Mouse (Mus musculus) stomach, embryonic 14.5 days (tissue): ENCODE data around the gene Pak2. TPM values are rescaled to one million over a fixed set of nuclear protein-coding genes. Genes with fewer than 3 reads are reported as not detected.
A peak's percentile ranks its signal among the peaks of the same experiment; 100 is the strongest.

Experiments used
- ATAC-seq: fragments of 200-750 bp; cut with Nextera tagmentation; 2 replicates; pipeline ENCODE4 v1.8.0; 2017; ENCODE audit warnings: low read depth, moderate TSS enrichment; ENCODE audit not compliant: insufficient number of reproducible peaks, insufficient read depth, low FRiP score
- H3K27ac ChIP-seq: fragments of 300-500 bp; sonication (generic); 2 replicates; pipeline ENCODE4 v1.5.1; 2014; ENCODE audit warnings: mild to moderate bottlenecking, low read length, moderate library complexity, mixed read lengths
- H3K27me3 ChIP-seq: fragments of 300-500 bp; sonication (generic); 2 replicates; pipeline ENCODE4 v1.6.1; 2014; ENCODE audit warnings: low read length, control low read depth, mixed read lengths; ENCODE audit not compliant: control insufficient read depth, insufficient read depth
- H3K36me3 ChIP-seq: fragments of 300-500 bp; sonication (generic); 2 replicates; pipeline ENCODE4 v1.6.1; 2014; ENCODE audit warnings: mild to moderate bottlenecking, control low read depth, low read length, moderate library complexity, mixed read lengths; ENCODE audit not compliant: control insufficient read depth, insufficient read depth
- H3K4me1 ChIP-seq: fragments of 300-500 bp; sonication (generic); 2 replicates; pipeline ENCODE4 v1.6.1; 2014; ENCODE audit warnings: low read length, control low read depth, mixed read lengths; ENCODE audit not compliant: control insufficient read depth, insufficient read depth
- H3K4me2 ChIP-seq: fragments of 300-500 bp; sonication (generic); replicated peaks from 2 replicates; pipeline ENCODE4 v1.6.1; 2014; ENCODE audit warnings: low read depth, low read length, control low read depth
- H3K4me3 ChIP-seq: fragments of 300-500 bp; sonication (generic); 2 replicates; pipeline ENCODE4 v1.5.1; 2014; ENCODE audit warnings: low read depth, low read length, control low read depth
- H3K9ac ChIP-seq: fragments of 300-500 bp; sonication (generic); replicated peaks from 2 replicates; pipeline ENCODE4 v1.6.1; 2014; ENCODE audit warnings: low read depth, mild to moderate bottlenecking, control low read depth, low read length, moderate library complexity, mixed read lengths
- H3K9me3 ChIP-seq: fragments of 300-500 bp; sonication (generic); 2 replicates; pipeline ENCODE4 v1.6.1; 2016; ENCODE audit warnings: low read depth, low read length, control low read depth; ENCODE audit not compliant: control insufficient read depth
- WGBS: fragments of 180-500 bp; shearing (Covaris S2); extraction: QIAGEN DNeasy Blood & Tissue Kit; methylation state at CpG from one replicate; pipeline ENCODE4 v1.1.7; 2014; 5-methylcytosine and 5-hydroxymethylcytosine counted together
- polyA plus RNA-seq: library from polyadenylated mRNA; unstranded; fragments of >200 nt; fragmentation: Nextera tagmentation; extraction: Ambion mirVana; gene quantifications from 2 replicates; pipeline ENCODE4 v1.2.1, GENCODE M21; 2014

Pak2 gene
- polyA plus RNA-seq, result 40.1 and 42.2 TPM in 2 replicates

- H3K27ac ChIP-seq, result peak within 1 kb of the TSS; percentile 96
- peaks cover 9% of the 10 kb centered on the region; the same call in 1 of the 2 replicates for H3K4me1 ChIP-seq
- no peaks in the 10 kb centered on the region for H3K27me3 ChIP-seq
- H3K36me3 ChIP-seq, result no peaks in the 10 kb centered on the region
- no peaks in the 10 kb centered on the region for H3K9me3 ChIP-seq
- H3K4me3 ChIP-seq, result peak within 1 kb of the TSS; percentile 88
- peak within 1 kb of the TSS; percentile 98 for H3K9ac ChIP-seq
- peak; percentile 98 for ATAC-seq
- under 1% methylated on average over 45 of the region's 60 CpGs for WGBS
- H3K4me2 ChIP-seq, result peak within 1 kb of the TSS; percentile 56
These were observed at the start of gene Pak2 for GRCm38 (mm10) chr16:32078991-32079511. Pak2 (minus strand) TSS chr16:32079342.

GRCm38 (mm10) chr16:32127046-32127445 lies 47.9 kb upstream of the Pak2 start:
- H3K4me1 ChIP-seq, result no peaks in the 10 kb centered on the region
- no peaks in the 10 kb centered on the region for H3K9me3 ChIP-seq
- H3K27ac ChIP-seq, result no peak overlapping the region; the same call in 1 of the 2 replicates
- H3K4me2 ChIP-seq, result no peak overlapping the region
- H3K4me3 ChIP-seq, result no peak overlapping the region
- no peaks in the 10 kb centered on the region for H3K27me3 ChIP-seq
- H3K9ac ChIP-seq, result no peak overlapping the region
- no peak for ATAC-seq
- 69% methylated on average over 4 of the region's 4 CpGs for WGBS
- no peaks in the 10 kb centered on the region for H3K36me3 ChIP-seq

GRCm38 (mm10) chr16:32125364-32125763 lies 46.2 kb upstream of the Pak2 start:
- no peak for ATAC-seq
- H3K9me3 ChIP-seq, result no peaks in the 10 kb centered on the region
- no peak overlapping the region for H3K9ac ChIP-seq
- H3K27me3 ChIP-seq, result no peaks in the 10 kb centered on the region
- 86% methylated on average over 3 of the region's 3 CpGs for WGBS
- no peak overlapping the region for H3K4me3 ChIP-seq
- no peak overlapping the region for H3K27ac ChIP-seq
- H3K36me3 ChIP-seq, result no peaks in the 10 kb centered on the region
- H3K4me1 ChIP-seq, result no peaks in the 10 kb centered on the region
- H3K4me2 ChIP-seq, result no peak overlapping the region

- Histone ChIP-seq H3K27ac (no peak overlapping the region), H3K27me3 (no peaks in the 10 kb centered on the region), H3K4me1 (no peaks in the 10 kb centered on the region), H3K36me3 (no peaks in the 10 kb centered on the region), H3K9ac (no peak overlapping the region), H3K9me3 (no peaks in the 10 kb centered on the region), H3K4me3 (no peak overlapping the region), H3K4me2 (no peak overlapping the region)
- ATAC-seq, result no peak
- WGBS, result 58% methylated on average over 17 of the region's 17 CpGs
These were observed 45.5 kb upstream of the Pak2 start for GRCm38 (mm10) chr16:32124444-32125335.

GRCm38 (mm10) chr16:32124020-32124419 lies 44.9 kb upstream of the Pak2 start:
- no peaks in the 10 kb centered on the region for H3K36me3 ChIP-seq
- H3K9ac ChIP-seq, result no peak overlapping the region
- no peaks in the 10 kb centered on the region for H3K9me3 ChIP-seq
- 88% methylated on average over 7 of the region's 7 CpGs for WGBS
- no peak overlapping the region for H3K4me2 ChIP-seq
- no peak for ATAC-seq
- no peaks in the 10 kb centered on the region for H3K4me1 ChIP-seq
- no peaks in the 10 kb centered on the region for H3K27me3 ChIP-seq
- no peak overlapping the region for H3K4me3 ChIP-seq
- H3K27ac ChIP-seq, result no peak overlapping the region

- no peak overlapping the region for H3K4me3 ChIP-seq
- H3K9ac ChIP-seq, result no peak overlapping the region
- H3K27ac ChIP-seq, result no peak overlapping the region
- H3K4me1 ChIP-seq, result no peaks in the 10 kb centered on the region
- no peak for ATAC-seq
- no peaks in the 10 kb centered on the region for H3K9me3 ChIP-seq
- 76% methylated on average over 3 of the region's 3 CpGs for WGBS
- H3K4me2 ChIP-seq, result no peak overlapping the region
- H3K27me3 ChIP-seq, result no peaks in the 10 kb centered on the region
- H3K36me3 ChIP-seq, result no peaks in the 10 kb centered on the region
These were observed 41.3 kb upstream of the Pak2 start for GRCm38 (mm10) chr16:32120454-32120853.

- H3K4me3 ChIP-seq, result no peak overlapping the region
- ATAC-seq, result no peak
- H3K9ac ChIP-seq, result no peak overlapping the region
- no peaks in the 10 kb centered on the region for H3K9me3 ChIP-seq
- no peaks in the 10 kb centered on the region for H3K36me3 ChIP-seq
- 34% methylated on average over 5 of the region's 5 CpGs for WGBS
- H3K27ac ChIP-seq, result no peak overlapping the region
- no peaks in the 10 kb centered on the region for H3K27me3 ChIP-seq
- no peak overlapping the region for H3K4me2 ChIP-seq
- H3K4me1 ChIP-seq, result no peaks in the 10 kb centered on the region
These were observed 37.0 kb upstream of the Pak2 start for GRCm38 (mm10) chr16:32116186-32116585.

- Histone ChIP-seq H3K4me1 (no peaks in the 10 kb centered on the region), H3K4me2 (no peak overlapping the region)
- WGBS, result 53% methylated on average over 6 of the region's 6 CpGs
These were observed 36.6 kb upstream of the Pak2 start for GRCm38 (mm10) chr16:32115781-32116180.

More at GRCm38 (mm10) chr16:32115781-32116180, 36.6 kb upstream of the Pak2 start:
- Histone ChIP-seq H3K4me3 (no peak overlapping the region), H3K36me3 (no peaks in the 10 kb centered on the region), H3K27ac (no peak overlapping the region), H3K9me3 (no peaks in the 10 kb centered on the region), H3K9ac (no peak overlapping the region), H3K27me3 (no peaks in the 10 kb centered on the region)
- ATAC-seq, result no peak
